Mouse (Mus musculus): ENCODE results near the gene Des.

DNA sequence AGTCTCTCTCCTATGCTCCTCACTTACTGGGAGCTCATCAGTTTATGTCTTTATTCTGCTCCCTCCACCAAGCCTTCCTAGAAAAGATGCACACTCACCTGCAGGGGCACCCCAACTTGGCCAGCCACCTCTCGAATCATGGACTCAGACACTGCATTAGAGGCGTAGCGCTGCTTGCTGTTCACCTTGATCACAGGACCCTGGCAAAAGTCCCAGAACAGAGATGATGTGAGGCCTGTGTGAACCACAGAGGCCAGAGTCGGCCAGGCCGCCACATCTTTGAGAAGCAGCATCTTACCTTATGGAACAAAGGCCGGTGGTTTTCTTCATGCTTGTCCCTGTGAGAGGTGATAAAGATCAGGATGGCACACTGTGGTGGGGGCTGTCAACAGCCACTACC is 48.4 kb upstream of the Des start:
- TF ChIP-seq POLR2A (IDR thresholded peaks at IDR 0.05; ENCODE audit: extremely low read depth, insufficient read depth, low read length) (no peak), CTCF (IDR thresholded peaks at IDR 0.05; ENCODE audit: extremely low read depth, insufficient read depth, low read length) (no peak)

Data from cortical plate, adult 2 months (tissue).